Mouse (Mus musculus) adrenal gland, adult (tissue): ENCODE results near the gene Rps10.

Source experiments
- DNase-seq, 2 experiments: peaks; one replicate each; pipeline ENCODE4 v3.0.0; 2022 to 2023; ENCODE audit warnings: low spot score in 1 of 2; ENCODE audit not compliant: inconsistent age in 2 of 2

Gene Rps10

DNA sequence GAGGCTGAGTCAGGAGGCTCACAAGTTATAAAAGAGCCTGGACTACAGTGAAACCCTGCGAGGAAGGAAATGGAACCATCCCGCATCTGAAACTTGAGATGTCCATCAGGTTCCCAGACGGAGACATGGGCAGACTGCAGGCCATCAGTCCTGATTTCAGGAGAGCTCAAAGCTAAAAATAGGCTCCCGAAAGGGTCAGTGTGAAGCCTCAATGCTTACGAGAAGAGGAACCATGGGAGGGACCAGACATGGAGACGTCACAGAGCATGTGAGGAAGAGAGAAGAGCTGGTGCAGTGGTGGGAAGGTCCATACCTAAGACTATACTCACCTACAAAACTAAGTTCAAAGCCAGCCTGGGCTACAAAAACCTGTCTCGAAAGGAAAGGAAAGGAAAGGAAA, 21.1 kb downstream of the Rps10 start:
- no peak for DNase-seq

DNA sequence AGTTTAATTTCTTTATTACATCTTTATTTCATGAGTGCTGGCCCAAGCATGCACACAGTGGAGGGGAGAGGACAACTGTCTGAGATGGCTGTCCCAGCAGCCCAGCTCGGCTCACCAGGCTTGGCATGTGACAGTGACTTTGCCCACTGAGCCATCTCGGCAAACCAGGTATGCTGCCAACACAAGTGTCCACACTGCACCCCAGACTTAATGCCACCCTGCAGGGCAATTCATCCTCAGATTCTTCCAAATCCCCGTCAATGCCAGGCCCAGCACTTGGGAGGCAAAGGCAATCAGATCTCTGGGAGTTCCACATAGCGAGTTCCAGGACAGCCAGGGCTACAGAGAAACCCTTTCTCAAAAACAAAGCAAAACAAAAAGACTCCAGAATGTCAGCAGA, 23.5 kb downstream of the Rps10 start:
- DNase-seq: no peak

DNA sequence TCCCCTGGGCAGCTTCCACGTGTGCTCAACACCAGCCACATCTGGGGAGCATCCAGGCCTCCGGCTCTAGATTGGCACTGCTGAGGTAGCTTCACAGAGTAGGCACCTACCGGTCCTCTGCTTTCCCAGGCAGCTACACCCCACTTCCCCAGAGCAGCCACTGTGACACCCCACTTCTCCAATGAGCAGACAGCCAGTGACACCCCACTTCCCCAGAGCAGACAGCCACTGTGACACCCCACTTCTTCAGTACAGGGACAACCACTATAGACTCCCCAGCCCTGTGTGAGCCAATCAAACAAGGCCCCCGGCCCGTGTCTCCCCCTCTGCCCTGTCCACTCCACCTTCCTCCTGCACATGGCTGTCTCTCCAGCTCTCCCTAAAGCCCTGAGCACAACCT, 24.5 kb downstream of the Rps10 start:
- DNase-seq: no peak

DNA sequence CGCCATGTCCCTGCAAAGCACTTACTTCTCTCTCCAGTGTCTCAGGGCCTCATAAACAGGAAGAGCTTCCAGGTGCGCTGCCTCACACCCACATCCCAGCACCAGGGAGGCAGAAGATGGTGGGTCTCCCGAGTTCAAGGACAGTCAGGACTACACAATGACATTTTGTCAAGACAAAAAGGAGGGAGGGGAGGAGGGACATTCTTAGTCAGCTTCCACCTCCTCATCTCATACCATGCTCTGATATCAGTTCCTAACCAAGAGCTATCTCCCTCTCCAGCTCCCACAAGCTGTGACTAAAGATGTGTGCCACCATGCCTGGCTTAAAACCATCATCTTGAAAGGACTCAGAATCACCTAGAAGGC, 25.0 kb downstream of the Rps10 start:
- DNase-seq: peak in 1 of 2 experiments; percentile 60

DNA sequence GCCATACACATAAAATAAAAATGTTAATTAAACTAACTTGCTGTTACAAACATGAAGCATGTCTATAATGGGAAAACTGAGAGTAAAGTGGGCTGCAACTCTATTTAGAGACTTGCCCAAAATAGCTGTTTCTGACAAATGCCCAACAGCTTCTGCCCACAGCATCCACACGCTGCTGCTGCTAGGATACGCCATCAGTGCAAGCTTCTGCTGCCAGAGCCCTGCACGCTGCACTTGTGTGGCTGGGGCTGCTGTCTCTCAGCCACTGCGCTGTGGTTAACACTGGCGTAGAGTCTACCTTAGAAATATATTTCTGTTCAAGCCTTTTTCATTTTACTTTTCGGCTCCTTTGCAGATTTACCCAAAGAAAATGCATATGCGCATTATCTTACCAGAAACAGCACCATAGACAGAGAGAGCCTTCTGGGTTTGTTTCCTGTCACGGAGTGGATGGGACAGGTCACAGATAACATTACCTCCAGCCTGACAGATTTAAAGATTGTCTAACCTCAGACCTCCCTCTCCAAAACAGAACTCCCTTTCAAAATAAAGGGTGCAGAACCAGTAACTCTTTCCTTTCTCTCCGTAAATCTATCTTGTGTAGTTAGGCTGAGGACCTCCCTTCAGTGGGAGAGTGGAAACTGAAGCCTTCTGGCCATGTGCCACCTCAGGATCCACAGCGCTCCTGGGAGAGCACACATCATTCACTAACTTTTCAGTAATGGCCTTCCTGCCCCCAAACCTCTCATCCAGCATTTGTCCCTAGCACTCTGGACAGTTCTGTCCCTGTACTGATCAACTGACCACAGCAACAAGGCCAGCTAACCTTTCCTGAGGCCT, 25.6 kb downstream of the Rps10 start:
- no peak for DNase-seq

DNA sequence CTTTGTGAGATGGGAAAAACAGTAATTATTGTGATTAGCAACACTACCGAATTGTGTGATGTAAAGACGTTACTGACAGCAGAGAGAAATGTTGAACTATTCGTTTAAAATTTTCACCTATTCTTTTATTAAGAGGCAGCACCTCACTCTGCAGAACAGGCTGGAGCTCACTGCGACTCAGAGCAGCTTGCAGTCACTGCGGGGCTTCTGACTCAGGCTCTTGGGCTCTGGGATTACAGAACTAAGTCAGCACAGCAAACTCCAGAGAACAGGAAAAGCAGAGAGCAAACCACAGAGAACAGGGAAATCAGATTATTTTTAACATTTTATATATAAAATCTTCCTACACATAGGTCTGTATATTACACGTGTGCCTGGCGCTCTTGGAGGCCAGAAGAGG, 26.9 kb downstream of the Rps10 start:
- DNase-seq: no peak

DNA sequence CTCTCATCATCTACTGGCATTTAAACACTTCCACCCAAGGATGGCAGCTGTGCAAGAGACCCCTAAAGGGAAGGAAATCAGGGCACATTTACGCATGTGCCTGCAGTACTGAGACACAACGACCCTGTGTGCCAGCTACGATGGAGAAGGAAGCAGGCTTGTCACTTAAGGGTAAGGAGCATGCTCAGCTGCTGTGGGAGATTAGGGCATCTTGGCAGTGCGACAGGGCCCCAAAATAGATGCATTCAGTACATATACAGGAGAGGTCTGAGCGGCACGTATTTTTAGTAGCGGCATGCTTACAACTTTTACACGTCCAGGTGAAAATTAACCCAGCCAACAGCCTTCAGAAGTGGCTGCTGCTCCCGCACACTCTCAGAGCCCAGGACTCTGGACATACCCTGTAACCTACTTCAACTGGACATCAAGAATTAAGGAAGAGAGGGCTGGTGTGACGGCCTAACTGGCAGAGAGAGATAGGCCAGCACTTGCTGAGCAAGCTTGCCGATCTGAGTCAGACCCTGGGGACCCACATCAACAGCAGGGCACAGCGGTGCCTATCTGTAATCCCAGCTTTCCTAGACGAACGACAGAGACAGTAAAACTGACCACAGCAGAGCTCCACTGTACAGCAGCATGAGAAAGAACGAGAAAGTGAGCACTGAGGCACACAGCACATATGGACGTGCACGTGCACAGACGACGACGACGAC, 32.8 kb downstream of the Rps10 start:
- no peak for DNase-seq

DNA sequence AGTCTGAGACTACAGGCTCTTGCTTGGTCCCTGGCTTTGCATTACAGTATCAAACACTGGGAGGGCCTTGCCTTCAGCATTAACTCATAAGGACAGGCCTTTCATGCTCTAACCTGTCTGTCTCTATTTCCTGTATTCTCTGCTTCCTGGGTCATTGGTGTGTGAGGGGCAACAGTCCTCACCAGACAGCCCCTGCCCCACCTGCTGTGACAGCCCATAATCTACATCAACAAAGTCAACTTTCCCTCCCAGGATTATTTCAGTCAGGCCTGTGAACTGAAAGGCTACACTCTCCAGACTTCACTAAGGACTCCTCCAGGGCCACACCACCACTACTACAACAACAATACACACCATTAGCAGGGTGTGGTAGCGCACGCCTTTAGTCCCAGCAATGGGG, 33.4 kb downstream of the Rps10 start:
- DNase-seq: no peak

DNA sequence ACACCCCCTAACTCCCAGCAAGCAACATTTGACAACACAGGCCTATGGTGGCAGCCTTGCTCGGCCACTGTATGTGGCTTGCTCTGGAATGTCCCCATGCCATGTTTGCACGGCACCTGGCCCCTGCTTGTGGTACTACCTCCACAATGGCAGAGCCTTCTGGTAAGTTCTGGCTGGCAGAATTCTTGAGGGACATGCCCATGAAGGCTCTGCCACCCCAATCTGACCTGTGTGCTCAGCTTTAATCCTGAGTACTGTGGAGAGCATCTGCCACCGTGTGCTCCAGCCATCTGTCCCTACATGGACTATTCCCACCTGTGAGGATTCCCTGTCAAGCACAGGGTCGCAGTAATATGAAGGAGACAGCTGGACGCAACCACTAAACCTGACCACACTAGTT, 35.6 kb downstream of the Rps10 start:
- DNase-seq: no peak

DNA sequence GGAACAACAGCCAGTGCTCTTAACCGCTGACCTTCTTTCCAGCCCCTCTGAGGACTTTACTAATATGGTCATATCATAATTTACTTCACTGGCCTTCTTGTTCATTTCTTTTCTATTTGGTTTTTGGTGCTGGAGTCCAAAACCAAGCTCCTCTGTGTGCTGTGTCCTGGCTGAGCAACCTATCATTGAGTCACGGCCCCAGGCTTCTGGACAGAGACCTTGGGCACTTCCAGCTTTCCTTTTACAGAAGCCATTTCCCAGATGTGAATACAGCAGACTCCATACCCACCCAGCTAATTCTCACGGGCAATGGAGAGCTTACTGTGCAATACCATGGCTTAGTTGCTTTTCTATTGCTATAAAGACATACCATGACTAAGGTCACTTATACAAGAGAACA, 36.2 kb downstream of the Rps10 start:
- DNase-seq: peak in 1 of 2 experiments; percentile 73

DNA sequence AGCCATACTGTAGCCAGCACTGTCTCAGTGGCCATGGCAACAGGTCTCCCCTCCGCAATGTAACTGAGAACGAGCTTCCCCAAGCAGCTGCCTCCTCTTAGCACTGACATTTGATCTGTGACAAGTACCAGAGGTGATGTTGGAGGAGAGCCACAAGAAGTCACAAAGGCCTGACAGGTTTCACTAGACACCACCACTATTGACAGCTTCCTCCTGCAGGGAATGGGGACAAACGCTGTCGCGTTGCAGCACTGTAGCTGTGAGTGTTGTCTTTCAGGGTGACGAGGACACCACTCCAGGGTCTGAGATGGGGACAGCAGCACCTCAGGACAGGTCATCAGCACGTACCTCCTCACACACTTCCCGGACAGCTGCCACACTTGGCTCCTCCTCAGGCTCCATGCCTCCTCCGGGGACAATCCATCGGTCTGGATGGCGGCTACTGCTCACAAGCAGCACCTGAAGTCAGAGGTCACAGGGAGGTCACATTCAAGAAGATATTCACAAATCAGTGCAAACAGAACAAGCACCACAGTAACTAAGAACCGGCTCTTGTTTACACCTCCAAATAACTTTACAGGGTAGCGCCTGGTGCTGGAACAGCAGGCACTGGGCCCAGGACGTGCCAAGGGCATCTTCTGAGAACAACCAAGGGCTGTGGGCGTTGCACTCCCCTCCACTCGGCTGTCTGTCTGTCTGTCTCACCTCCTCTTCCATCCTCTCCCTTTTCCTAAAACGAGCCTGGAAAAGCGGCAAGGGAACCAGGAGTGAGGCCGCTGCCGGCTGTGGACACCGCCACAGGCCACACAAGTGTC, 39.9 kb downstream of the Rps10 start:
- no peak for DNase-seq

DNA sequence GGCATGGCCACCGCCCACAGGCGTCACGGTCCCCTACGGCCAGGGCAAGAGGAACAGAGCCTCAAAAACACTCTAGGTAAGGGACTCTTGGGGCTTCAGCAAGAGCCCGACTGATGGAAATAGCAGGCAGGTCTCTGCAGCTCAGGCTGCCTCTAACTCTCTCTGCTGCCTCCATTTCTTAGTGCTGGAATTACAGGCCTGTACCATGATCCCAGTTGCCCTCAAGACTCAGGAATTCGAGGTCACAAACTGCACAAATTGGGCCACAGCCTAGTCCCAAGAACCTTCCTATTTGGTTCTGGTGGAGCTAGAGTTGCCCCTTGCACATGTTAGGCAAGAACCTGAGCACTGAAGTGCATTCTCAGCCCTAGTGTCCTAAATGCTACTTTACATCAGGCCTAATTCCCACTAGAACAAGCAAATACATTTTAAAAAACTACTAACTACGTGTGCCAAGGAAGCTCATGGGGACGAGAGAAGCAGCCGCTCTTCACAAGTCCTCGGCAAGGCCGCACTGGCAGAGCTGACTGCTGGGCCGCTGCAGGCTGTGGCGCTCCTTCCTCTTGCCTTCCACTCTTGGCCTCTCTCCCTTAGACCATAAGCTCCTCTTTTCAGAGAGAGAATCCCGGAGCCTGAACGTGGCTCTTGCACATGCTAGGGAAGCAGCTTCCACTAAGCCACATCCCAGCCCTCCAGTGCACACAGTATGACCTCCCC, 40.7 kb downstream of the Rps10 start:
- peak in 1 of 2 experiments; percentile 61 for DNase-seq

DNA sequence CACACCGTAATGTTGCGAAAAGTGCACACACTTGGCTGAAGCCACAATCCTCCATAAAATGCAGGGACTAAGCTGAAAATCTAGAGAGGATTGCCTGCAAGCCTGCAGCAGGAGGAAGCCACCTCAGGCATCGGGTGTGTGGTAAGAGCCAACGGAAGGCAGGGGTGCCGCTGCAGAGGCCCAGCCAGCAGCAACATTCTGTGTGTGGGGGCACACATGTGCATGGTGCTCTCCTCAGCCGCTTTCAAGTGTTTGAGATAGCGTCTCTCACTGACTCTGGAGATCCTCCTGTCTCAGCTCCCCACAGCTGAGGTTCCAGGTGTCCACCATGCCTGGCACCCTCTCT, 43.9 kb downstream of the Rps10 start:
- DNase-seq: no peak

DNA sequence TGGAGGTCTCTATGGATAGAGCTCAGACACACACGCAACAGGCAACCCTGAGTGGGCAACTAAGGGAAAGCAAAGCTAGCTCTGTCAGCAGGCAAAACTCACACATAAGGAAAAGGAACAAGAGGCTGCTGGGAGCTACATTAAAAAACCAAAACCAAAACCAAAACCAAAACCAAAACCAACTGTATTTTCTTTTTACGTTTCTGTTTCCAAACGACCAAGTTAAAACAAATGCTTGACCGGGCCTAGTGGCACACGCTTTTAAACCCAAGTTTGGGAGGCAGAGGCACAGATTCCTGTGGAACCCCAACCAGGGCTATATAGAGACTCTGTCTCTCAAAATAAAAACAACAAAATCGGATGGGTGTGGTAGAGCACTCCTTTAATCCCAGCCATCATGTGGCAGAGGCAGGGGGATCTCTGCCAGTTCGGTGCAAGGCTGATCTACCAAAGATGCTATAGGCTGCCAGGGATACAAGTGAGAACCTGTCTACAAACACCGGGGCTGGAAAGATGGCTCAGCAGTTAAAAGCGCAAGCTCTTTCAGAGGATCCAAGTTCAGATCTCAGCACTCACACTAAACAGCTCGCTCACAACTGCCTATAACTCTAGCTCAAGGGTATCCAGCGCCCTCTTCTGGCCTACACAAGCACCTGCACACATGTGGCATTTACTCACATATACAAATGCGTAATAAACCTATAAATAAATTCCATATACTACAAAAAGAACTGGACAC, 44.5 kb downstream of the Rps10 start:
- DNase-seq: no peak

DNA sequence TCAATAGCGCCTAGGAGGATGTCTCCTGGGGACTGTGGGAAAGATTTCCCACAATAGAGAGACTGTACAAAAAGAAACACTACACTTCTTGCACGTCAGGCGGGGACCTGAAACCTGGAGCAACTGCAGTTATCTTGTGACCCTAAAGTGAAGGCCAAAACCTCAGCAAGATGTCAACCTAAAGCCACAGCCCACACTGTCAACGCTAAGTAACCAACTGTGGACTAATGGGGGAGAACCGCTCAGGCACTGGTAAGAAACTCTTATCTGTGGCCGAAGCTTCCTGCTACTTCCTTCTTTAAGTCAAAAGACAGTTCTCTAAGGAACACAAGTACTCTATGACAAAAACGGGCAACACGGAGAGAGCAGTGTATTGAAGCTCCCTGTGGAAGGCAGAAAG, 48.2 kb downstream of the Rps10 start:
- no peak for DNase-seq

DNA sequence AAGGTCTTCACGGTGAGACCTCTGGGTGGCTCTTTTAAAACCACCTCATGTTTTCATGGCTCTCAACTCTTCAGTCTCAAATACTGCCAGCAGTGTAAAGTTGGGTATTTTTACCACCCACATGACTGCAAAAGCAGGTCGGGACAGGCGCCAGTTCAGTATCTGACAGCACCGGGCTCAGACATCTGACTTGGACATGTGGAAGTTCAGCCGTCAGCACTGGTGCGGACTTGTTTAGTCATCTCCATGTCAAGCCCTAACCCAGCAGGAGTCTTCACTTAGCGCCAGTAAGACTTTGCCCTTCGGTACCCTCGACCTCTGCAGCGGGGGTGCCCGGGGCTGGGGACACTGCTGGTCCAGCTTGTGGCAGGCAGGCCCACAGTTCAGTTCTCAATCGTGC, 49.2 kb downstream of the Rps10 start:
- DNase-seq: no peak

DNA sequence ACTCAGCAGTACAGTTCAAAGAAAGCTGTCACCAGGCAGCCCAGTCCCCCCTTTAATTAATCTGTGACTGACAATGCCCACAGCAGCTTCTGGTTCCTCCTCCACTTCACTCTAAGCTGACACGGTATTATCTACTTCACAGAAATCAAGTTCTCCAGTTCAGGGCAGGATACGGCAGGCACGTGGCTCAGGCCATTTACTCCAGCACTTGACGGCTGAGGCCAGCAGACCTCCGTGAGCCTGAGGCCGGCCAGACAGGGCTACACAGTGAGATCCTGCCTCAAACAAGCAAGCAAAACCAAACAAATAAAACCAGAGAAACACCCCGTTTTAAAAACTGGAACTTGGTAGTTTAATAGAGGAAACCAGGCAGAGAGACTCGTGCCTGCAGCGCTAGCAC, 49.8 kb downstream of the Rps10 start:
- no peak for DNase-seq

DNA sequence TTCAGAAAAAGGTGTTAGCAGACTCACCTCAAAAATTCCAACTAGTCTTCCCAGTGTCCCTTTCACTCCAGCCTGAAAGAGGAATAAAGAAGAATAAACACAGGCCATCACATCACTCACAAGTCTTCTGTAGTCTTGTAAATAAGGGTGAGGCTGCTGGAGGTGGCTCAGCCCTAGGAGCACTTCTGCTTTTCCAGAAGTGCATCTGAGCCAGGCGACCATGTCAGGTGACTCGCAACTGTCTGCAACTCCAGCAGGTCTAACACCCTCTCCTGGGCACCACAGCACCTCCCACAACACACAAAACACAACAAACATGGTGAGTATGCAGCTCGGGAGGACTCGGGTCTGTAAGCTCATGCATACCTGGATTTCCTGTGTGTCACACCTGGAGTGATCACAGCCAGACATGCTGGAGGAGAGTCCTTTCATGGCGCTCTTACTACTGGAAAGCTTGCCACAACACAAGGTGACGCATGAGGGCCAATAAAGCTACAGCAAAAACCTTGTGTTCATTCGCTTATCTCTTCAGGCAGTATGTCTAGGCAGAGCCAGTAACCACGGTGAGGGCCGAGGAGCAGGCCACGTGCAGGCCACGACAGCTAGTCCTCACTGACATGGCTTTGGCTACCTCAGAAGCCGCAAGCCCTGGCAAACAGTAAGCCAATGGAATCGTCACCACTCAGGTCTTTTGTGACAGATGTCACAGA, 53.1 kb downstream of the Rps10 start:
- DNase-seq: no peak
